Mouse (Mus musculus) 3134 (cell line): ENCODE results near the gene Auts2.

ENCODE experiments used
- DNase-seq: peaks from one replicate; pipeline ENCODE4 v3.0.0-alpha.2; 2011; ENCODE audit warnings: low spot score; ENCODE audit not compliant: insufficient read length; ENCODE audit errors: extremely low read depth

Auts2 gene

DNA sequence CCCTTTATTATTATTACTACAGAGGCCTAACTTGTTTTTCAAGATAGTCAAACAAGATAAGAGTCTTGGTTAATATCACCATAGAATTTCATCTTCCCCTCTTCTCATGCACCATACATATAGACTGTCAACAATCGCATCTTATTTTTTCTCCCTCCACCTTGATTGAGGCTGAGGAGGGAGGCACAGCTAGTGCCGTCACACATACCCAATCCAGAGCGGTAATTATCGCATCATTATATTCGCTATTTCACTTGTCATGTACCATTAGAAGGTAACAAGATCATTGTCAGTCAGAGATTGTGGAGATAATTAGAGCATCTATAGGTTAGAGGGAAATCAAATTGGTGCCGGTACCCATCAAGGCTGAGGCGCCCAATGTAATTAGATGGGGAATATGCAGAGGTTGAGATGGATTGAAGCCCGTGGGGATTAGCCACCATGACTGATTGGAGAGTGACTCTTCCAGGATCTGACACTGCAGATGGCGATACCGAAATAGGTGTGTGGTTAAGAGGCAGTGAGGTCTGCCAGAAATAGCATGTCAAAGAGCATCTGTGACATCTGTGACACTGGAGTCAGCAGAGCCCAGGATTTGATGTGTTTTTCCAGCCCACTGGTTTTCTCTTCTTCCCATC, 1107.8 kb downstream of the Auts2 start:
- DNase-seq, result no peak

- no peak for DNase-seq
Measured at GRCm38 (mm10) chr5:131433291-131433690, 1109.9 kb downstream of the Auts2 start.

DNA sequence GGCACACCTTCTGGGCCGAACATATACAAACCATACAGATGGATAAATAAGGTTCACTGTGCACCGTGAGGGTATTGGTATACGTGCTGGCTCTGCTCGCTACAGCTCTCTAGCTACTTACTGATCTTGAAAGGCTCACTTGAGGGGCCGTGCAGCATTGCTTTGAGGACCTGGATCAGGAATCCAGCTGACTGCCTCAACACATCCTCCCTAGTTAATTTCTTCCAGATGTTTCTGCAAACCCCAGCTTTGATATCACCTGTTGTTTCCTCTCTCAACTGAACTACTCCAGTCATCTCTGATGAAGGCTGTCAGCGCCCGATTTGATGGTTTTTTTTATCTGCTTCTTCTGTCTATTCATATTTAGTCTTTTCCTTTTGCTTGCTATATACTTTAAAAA, 1111.2 kb downstream of the Auts2 start:
- no peak for DNase-seq

- DNase-seq, result no peak
Measured at GRCm38 (mm10) chr5:131430109-131430508, 1113.0 kb downstream of the Auts2 start.

GRCm38 (mm10) chr5:131429563-131429962, 1113.6 kb downstream of the Auts2 start:
- no peak for DNase-seq

DNA sequence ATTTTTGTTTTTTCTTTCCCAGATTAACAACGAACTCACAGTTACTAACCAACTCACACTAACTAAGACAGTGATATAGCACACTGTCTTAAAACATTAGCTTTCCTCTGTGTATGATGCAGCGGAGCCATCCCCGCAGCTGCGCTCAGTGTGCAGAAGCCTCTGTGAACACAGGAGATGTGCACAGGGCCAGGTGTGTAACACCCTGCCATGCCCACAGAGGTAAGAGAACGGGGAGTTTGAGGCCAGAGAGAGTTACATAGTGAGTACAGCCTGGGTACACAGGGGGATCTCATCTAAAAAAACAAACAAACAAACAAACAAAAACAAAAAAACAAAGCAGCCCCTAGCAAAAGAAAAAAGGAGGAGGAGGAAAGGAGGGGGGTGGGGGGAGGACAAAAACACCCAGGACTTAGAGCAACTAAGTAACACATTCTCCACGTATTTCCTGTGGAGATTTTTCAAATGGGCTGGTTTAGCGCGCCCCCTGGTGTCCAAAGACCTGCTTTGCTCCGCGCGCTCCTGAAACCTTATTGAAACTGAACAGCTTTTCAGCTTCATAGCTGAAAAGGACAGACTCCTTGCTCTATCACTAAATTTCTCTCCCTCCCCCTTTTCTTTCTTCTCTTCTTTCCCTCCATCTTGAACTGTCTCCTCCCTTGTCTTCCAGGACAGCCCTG, 1115.3 kb downstream of the Auts2 start:
- peak; percentile 23 for DNase-seq

DNA sequence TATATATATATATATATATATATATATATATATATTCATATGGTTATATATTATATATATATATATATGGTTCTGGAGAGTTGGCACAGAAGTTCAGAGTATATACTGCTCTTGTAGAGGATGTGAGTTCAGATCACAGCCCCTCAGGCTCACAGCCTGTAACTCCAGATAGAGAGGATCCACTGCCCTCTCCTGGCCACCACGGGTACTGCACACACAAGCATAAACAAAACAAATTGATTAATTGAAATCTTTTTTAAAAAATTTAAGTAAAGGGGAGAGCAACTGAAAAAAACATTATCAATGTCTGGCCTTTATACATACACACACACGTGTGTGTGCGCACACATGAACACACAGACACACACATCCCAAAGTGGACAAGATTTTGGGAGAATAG, 1120.4 kb downstream of the Auts2 start:
- no peak for DNase-seq

GRCm38 (mm10) chr5:131420406-131420805, 1122.7 kb downstream of the Auts2 start:
- no peak for DNase-seq

DNA sequence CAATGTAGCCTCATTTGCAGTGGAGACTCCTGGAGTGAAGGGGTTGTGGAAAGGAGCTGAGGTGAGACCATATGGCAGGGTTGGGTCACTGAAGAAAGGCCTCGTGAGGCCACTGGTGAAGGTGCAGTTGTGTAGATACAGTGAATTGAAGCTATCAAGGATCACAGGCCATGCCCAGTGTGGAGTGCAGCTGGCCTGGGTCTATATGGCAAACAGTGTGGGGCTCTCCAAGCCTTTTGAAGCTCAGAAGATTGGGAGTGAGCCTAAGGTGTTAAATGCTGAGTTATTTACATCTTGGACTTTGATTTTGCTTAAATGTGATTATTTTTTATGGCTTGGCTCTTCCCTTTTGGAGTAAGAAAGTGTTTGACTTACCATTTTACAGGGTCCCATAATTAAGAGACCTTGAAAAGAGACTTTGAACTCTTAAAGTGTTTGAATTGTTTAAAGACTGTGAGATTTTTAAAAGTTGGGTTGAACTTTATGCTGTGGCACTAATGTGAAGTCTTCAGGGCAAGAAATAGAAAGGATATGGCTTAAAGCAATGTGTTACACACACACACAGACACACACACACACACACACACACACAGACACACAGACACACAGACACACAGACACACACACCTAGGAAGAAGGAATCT, 1127.1 kb downstream of the Auts2 start:
- no peak for DNase-seq

GRCm38 (mm10) chr5:131398250-131398649, 1144.9 kb downstream of the Auts2 start:
- no peak for DNase-seq

DNA sequence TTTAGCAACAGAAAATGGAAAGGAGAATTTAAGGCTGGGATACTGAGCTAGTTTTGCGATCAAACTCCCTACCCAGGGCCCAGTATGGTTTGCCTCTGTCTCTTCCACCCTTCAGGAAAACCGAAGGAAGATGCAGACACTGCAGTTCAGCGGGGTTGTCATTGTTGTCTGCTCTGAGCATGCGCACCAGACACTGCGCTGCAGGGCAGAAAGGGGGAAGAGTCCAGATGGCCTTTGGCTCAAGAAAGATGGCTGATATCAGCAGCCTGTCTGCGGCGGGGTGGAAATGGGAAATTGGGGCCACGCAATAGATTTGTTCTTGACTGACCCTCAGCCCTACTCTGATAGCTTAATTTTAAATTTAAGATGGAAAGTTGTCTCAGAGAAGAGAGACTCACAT, 1147.4 kb downstream of the Auts2 start:
- DNase-seq, result no peak
